Comparison of ENCODE assay signal across 8 mouse cellular contexts in the genomic region with DNA sequence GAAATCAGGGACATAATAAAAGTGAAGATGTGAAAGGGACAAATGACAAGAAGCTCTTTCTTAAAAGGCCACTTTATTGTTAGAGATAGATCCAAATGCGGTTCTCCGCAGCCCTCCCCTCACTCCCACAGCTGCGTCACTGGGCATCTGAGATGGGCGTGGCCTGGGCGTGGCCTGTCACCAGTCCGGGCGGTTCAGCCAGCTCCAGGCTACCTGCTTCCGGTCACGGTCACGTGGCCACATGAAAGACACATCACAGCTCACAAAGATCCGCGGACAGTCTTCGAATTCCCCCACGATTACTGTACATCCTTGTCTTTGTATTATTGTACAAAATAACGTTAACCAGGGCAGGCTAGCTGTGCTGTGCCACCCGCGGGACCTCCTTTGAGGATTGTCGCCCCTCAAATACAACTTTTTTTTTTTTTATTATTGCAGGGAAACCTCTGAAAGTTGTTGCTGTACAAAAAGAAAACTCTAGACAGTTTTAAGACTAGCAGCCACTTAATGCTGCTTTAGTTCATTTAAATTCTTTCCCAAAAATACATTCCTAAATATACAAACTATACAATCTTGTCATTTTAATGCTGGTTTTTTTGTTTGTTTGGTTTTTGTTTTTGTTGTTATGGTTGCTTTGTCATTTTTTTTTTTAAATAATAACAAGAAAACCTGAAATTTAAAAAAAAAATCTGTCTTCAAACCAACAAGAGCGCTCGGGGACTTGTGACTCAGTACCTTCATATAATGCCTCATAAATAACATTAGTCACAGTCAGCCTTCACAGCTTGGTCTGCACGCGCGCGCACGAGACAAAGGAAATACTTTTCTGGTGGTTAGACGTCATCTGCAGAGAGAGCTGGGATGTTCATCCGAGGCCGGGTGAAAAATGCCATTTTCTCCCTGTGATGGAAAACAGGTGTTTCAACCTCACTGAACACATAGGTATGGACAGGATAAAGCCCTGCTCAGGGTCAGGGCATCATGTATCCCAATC. TPM values are rescaled to one million over a fixed set of nuclear protein-coding genes. Genes with fewer than 3 reads are reported as not detected.
DNase-seq lines count a peak whose midpoint lies in the region; ATAC-seq lines count a peak whose summit lies in the region.

No protein-coding gene starts in this region.

- DNase-seq in CD4-positive, CD25-positive, alpha-beta regulatory T cell, adult 2 months (ENCODE audit: low read depth, low spot score): peak; percentile 83
- DNase-seq in c-Kit-negative CD71-positive TER-119-positive erythroid progenitor cells, embryonic 14.5 days (ENCODE audit: low read depth, low spot score): peak; percentile 68
- DNase-seq in fibroblast of lung, adult 2 months (ENCODE audit: low read depth): peak; percentile 67
- peak; percentile 91 for DNase-seq in kidney, postnatal 14 days
- peak; percentile 70 for DNase-seq in naive thymus-derived CD4-positive, alpha-beta T cell, adult 2 months (ENCODE audit: low read depth)
- peak; percentile 92 for DNase-seq in splenic B cell, adult 2 months (ENCODE audit: low read depth, low spot score)

- H3K4me2 ChIP-seq in heart, embryonic 15.5 days: peak overlapping the region; percentile 83
- peak overlapping the region; percentile 70 for H3K4me2 ChIP-seq in liver, embryonic 12.5 days

- H3K27ac ChIP-seq in heart, embryonic 15.5 days: peak overlapping the region; percentile 35; the same call in 1 of the 2 replicates
- H3K27ac ChIP-seq in liver, embryonic 12.5 days: peak overlapping the region; percentile 64

- peak overlapping the region; percentile 49 for H3K4me3 ChIP-seq in heart, embryonic 15.5 days
- H3K4me3 ChIP-seq in liver, embryonic 12.5 days: peak overlapping the region; percentile 48

- 27% methylated on average over 28 of the region's 28 CpGs for WGBS in heart, embryonic 15.5 days
- 26% methylated on average over 28 of the region's 28 CpGs for WGBS in liver, embryonic 12.5 days (ENCODE audit: insufficient replicate concordance)

- H3K9me3 ChIP-seq in heart, embryonic 15.5 days (replicated peaks): no peaks in the 10 kb centered on the region
- H3K9me3 ChIP-seq in liver, embryonic 12.5 days (replicated peaks): no peaks in the 10 kb centered on the region

- peak; percentile 89 for ATAC-seq in heart, embryonic 15.5 days (replicated peaks; ENCODE audit: insufficient number of reproducible peaks, insufficient read depth, low FRiP score, low read depth)
- ATAC-seq in liver, embryonic 12.5 days: peak; percentile 82

- H3K4me1 ChIP-seq in heart, embryonic 15.5 days (replicated peaks): peaks cover 7% of the 10 kb centered on the region
- peaks cover 28% of the 10 kb centered on the region for H3K4me1 ChIP-seq in liver, embryonic 12.5 days

- no peaks in the 10 kb centered on the region for H3K27me3 ChIP-seq in heart, embryonic 15.5 days
- H3K27me3 ChIP-seq in liver, embryonic 12.5 days (replicated peaks): no peaks in the 10 kb centered on the region
- no peaks in the 10 kb centered on the region for H3K27me3 ChIP-seq in splenic B cell, adult 2 months (ENCODE audit: control insufficient read depth, insufficient read depth, low read length, poor library complexity, severe bottlenecking)

- H3K36me3 ChIP-seq in heart, embryonic 15.5 days: no peaks in the 10 kb centered on the region
- H3K36me3 ChIP-seq in liver, embryonic 12.5 days: no peaks in the 10 kb centered on the region
- no peaks in the 10 kb centered on the region for H3K36me3 ChIP-seq in splenic B cell, adult 2 months (ENCODE audit: control insufficient read depth, insufficient read depth, low read length, poor library complexity, severe bottlenecking)

- peak overlapping the region; percentile 54; the same call in 1 of the 2 replicates for H3K9ac ChIP-seq in heart, embryonic 15.5 days
- H3K9ac ChIP-seq in liver, embryonic 12.5 days: peak overlapping the region; percentile 48; the same call in 1 of the 2 replicates

RNA-seq across cellular contexts. Expression of a gene that starts 4.3 kb away (rescaled TPM):
- 53.4 and 60.2 TPM in 2 replicates for polyA plus RNA-seq in heart, embryonic 15.5 days (2015; fragmentation: Nextera tagmentation; extraction: Ambion mirVana)
- polyA plus RNA-seq in liver, embryonic 12.5 days (2016; fragmentation: Nextera tagmentation; extraction: Ambion mirVana): 78.9 and 80.3 TPM in 2 replicates

RNA-seq across cellular contexts. Expression of a gene that starts 40.0 kb away (rescaled TPM):
- polyA plus RNA-seq in heart, embryonic 15.5 days (2015; fragmentation: Nextera tagmentation; extraction: Ambion mirVana): 0.18 TPM in 1 of 2 replicates, not detected in the other
- polyA plus RNA-seq in liver, embryonic 12.5 days (2016; fragmentation: Nextera tagmentation; extraction: Ambion mirVana): not detected in 2 replicates

Comparison
In these comparisons a context has a peak if more than half of its experiments do, and no peak if none do; other contexts are left out.
1. Peak in every context shown above with its lines: DNase-seq, ATAC-seq, H3K4me3 ChIP-seq and H3K27ac ChIP-seq.